Mouse (Mus musculus) liver, postnatal 0 days (tissue): Measurements from ENCODE around the gene Gnb4.

Experiments
- CTCF ChIP-seq: sonication (generic); IDR thresholded peaks from 2 replicates; pipeline ENCODE4 v1.5.1; 2016; ENCODE audit warnings: antibody characterized with exemption, low read depth
- EP300 ChIP-seq: IDR thresholded peaks from 2 replicates; pipeline ENCODE4 v1.6.1; 2016; ENCODE audit warnings: antibody characterized with exemption, low read depth, mild to moderate bottlenecking

- no peak for TF ChIP-seq CTCF
- TF ChIP-seq EP300: no peak
Measured at GRCm38 (mm10) chr3:32573881-32574280, 42.5 kb downstream of the Gnb4 start.
